Mouse (Mus musculus) thymus, adult 2 months (tissue): ENCODE measurements around the gene Arpc5l.

ENCODE experiments used
- CTCF ChIP-seq: fragments of 200-500 bp; IDR thresholded peaks from 2 replicates; pipeline ENCODE4 v1.5.1; 2012; ENCODE audit warnings: mild to moderate bottlenecking, control low read depth, low read length, moderate library complexity, borderline replicate concordance; ENCODE audit not compliant: control insufficient read depth, poor library complexity, insufficient read depth; ENCODE audit errors: extremely low read depth
- POLR2A ChIP-seq: fragments of 200-500 bp; IDR thresholded peaks from 2 replicates; pipeline ENCODE4 v1.6.1; 2012; ENCODE audit warnings: mild to moderate bottlenecking, low read length, control low read depth, moderate library complexity; ENCODE audit not compliant: control insufficient read depth, poor library complexity, insufficient read depth; ENCODE audit errors: extremely low read depth

DNA sequence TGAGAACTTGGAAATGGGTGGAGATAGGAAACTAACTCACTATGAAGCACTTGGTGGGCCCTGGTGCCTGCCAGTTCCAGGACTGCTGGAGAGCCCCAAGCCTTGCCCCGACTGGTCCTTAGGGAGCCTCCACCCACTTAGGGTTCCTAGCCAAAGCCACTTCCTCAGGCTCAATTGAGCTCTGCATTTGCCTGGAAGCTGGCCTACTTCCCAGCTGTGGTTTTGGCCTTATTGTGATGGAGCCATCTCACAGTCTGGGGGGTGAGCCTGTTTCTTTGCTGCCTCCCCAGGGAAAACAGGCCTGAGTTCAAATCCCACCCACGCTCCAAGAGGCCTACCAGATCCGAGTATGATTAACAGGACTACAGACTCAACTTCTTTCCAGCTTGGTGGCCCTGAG, 18.6 kb upstream of the Arpc5l start:
- TF ChIP-seq CTCF (no peak), POLR2A (no peak)
